Mouse (Mus musculus) ES-Bruce4 (cell line): Measurements from ENCODE around the gene Ube2cbp. TPM values are rescaled to one million over a fixed set of nuclear protein-coding genes. Genes with fewer than 3 reads are reported as not detected.

Experiments used
- H3K27ac ChIP-seq: 2 replicates; pipeline ENCODE4 v1.5.1; 2012; ENCODE audit warnings: low read length, inconsistent platforms; ENCODE audit not compliant: insufficient read depth
- H3K27me3 ChIP-seq: 2 replicates; pipeline ENCODE4 v1.6.1; 2012; ENCODE audit warnings: mild to moderate bottlenecking, low read length, inconsistent platforms; ENCODE audit not compliant: control insufficient read depth, poor library complexity, insufficient read depth, severe bottlenecking
- H3K36me3 ChIP-seq: 2 replicates; pipeline ENCODE4 v1.6.1; 2012; ENCODE audit warnings: inconsistent platforms, mild to moderate bottlenecking, low read length, moderate library complexity; ENCODE audit not compliant: control insufficient read depth, poor library complexity, insufficient read depth, severe bottlenecking
- H3K4me1 ChIP-seq: one replicate; pipeline ENCODE4 v1.8.1; 2011; ENCODE audit warnings: low read length; ENCODE audit not compliant: control insufficient read depth, insufficient read depth
- H3K4me3 ChIP-seq: 2 replicates; pipeline ENCODE4 v1.5.1; 2011; ENCODE audit warnings: low read depth, mild to moderate bottlenecking, low read length
- H3K9ac ChIP-seq: 2 replicates; pipeline ENCODE4 v1.6.1; 2012; ENCODE audit warnings: low read depth, mild to moderate bottlenecking, inconsistent platforms; ENCODE audit not compliant: poor library complexity, severe bottlenecking
- H3K9me3 ChIP-seq: replicated peaks from 2 replicates; pipeline ENCODE4 v1.6.1; 2012; ENCODE audit warnings: mild to moderate bottlenecking, low read length, inconsistent platforms; ENCODE audit not compliant: control insufficient read depth, poor library complexity, insufficient read depth, severe bottlenecking
- CTCF ChIP-seq: IDR thresholded peaks from one replicate; pipeline ENCODE4 v1.8.1; 2011; ENCODE audit warnings: low read depth, low read length
- EP300 ChIP-seq: IDR thresholded peaks from 2 replicates; pipeline ENCODE4 v1.6.1; 2011; ENCODE audit warnings: low read depth, low read length; ENCODE audit not compliant: insufficient read depth
- POLR2A ChIP-seq: IDR thresholded peaks from one replicate; pipeline ENCODE4 v1.8.1; 2011; ENCODE audit warnings: low read length; ENCODE audit not compliant: insufficient read depth
- polyA plus RNA-seq: library from polyadenylated mRNA; stranded (reverse); fragments of >200 nt; gene quantifications from 2 replicates; pipeline ENCODE4 v1.2.4, GENCODE M21; 2011; ENCODE audit warnings: low read depth; ENCODE audit not compliant: missing spikeins, insufficient read depth, insufficient read length

Ube2cbp gene
- polyA plus RNA-seq, 1 experiment, result 1.6 TPM

- no peak for TF ChIP-seq POLR2A
- no peak for TF ChIP-seq CTCF
- TF ChIP-seq EP300, result no peak
Measured at GRCm38 (mm10) chr9:86453626-86454025, 11.1 kb downstream of the Ube2cbp start.

GRCm38 (mm10) chr9:86451617-86452016 lies 13.1 kb downstream of the Ube2cbp start:
- no peaks in the 10 kb centered on the region for H3K36me3 ChIP-seq
- H3K27me3 ChIP-seq, result 0 out of 2 replicates have a peak, but pooled peaks cover 2% of the 10 kb centered on the region
- H3K4me3 ChIP-seq, result no peak overlapping the region
- peaks cover 3% of the 10 kb centered on the region for H3K4me1 ChIP-seq
- H3K27ac ChIP-seq, result no peak overlapping the region
- 0 out of 2 replicates have a peak, but pooled peaks cover 2% of the 10 kb centered on the region for H3K9me3 ChIP-seq
- no peak overlapping the region for H3K9ac ChIP-seq
- TF ChIP-seq POLR2A, result no peak
- no peak for TF ChIP-seq EP300
- TF ChIP-seq CTCF, result peak; percentile 84

More at GRCm38 (mm10) chr9:86453626-86454025, 11.1 kb downstream of the Ube2cbp start:
- 0 out of 2 replicates have a peak, but pooled peaks cover 2% of the 10 kb centered on the region for H3K9me3 ChIP-seq
- H3K27me3 ChIP-seq, result 0 out of 2 replicates have a peak, but pooled peaks cover 2% of the 10 kb centered on the region
- no peak overlapping the region for H3K9ac ChIP-seq
- peaks cover 3% of the 10 kb centered on the region for H3K4me1 ChIP-seq
- H3K36me3 ChIP-seq, result no peaks in the 10 kb centered on the region
- H3K27ac ChIP-seq, result no peak overlapping the region
- H3K4me3 ChIP-seq, result no peak overlapping the region

- TF ChIP-seq POLR2A (no peak), CTCF (no peak), EP300 (no peak)
- no peak overlapping the region for H3K4me3 ChIP-seq
Measured at GRCm38 (mm10) chr9:86451094-86451493, 13.7 kb downstream of the Ube2cbp start.

GRCm38 (mm10) chr9:86449581-86449980 lies 15.2 kb downstream of the Ube2cbp start:
- TF ChIP-seq CTCF (peak; percentile 97), EP300 (no peak)
- no peak overlapping the region for H3K9ac ChIP-seq

More at GRCm38 (mm10) chr9:86451094-86451493, 13.7 kb downstream of the Ube2cbp start:
- Histone ChIP-seq H3K27me3 (0 out of 2 replicates have a peak, but pooled peaks cover 2% of the 10 kb centered on the region), H3K36me3 (no peaks in the 10 kb centered on the region), H3K27ac (no peak overlapping the region), H3K4me1 (peaks cover 3% of the 10 kb centered on the region), H3K9ac (no peak overlapping the region), H3K9me3 (0 out of 2 replicates have a peak, but pooled peaks cover 2% of the 10 kb centered on the region)

GRCm38 (mm10) chr9:86447431-86447830 lies 17.3 kb downstream of the Ube2cbp start:
- no peak overlapping the region for H3K4me3 ChIP-seq
- H3K27ac ChIP-seq, result no peak overlapping the region
- no peaks in the 10 kb centered on the region for H3K36me3 ChIP-seq
- H3K9ac ChIP-seq, result no peak overlapping the region
- H3K9me3 ChIP-seq, result no peaks in the 10 kb centered on the region
- TF ChIP-seq POLR2A, result no peak
- no peak for TF ChIP-seq EP300
- no peak for TF ChIP-seq CTCF
- H3K27me3 ChIP-seq, result no peaks in the 10 kb centered on the region
- peaks cover 3% of the 10 kb centered on the region for H3K4me1 ChIP-seq

More at GRCm38 (mm10) chr9:86449581-86449980, 15.2 kb downstream of the Ube2cbp start:
- H3K4me1 ChIP-seq, result peaks cover 3% of the 10 kb centered on the region
- H3K36me3 ChIP-seq, result no peaks in the 10 kb centered on the region
- H3K27me3 ChIP-seq, result no peaks in the 10 kb centered on the region
- no peak overlapping the region for H3K4me3 ChIP-seq
- H3K27ac ChIP-seq, result no peak overlapping the region
- no peaks in the 10 kb centered on the region for H3K9me3 ChIP-seq

GRCm38 (mm10) chr9:86446847-86447246 lies 17.9 kb downstream of the Ube2cbp start:
- H3K4me3 ChIP-seq, result no peak overlapping the region
- H3K4me1 ChIP-seq, result peaks cover 3% of the 10 kb centered on the region
- no peaks in the 10 kb centered on the region for H3K36me3 ChIP-seq
- no peak overlapping the region for H3K27ac ChIP-seq
- H3K27me3 ChIP-seq, result no peaks in the 10 kb centered on the region
- TF ChIP-seq CTCF (no peak), POLR2A (no peak), EP300 (no peak)
- no peak overlapping the region for H3K9ac ChIP-seq
- H3K9me3 ChIP-seq, result no peaks in the 10 kb centered on the region
